Mouse (Mus musculus) embryonic facial prominence, embryonic 13.5 days (tissue): ENCODE data around the gene Sorbs2. TPM values are rescaled to one million over a fixed set of nuclear protein-coding genes. Genes with fewer than 3 reads are reported as not detected.

Experiments used
- ATAC-seq: fragments of 200-750 bp; cut with Nextera tagmentation; 2 replicates; pipeline ENCODE4 v1.8.0; 2017; ENCODE audit warnings: low read depth; ENCODE audit not compliant: insufficient number of reproducible peaks, insufficient read depth, low FRiP score, low TSS enrichment
- H3K27ac ChIP-seq: fragments of 300-500 bp; sonication (generic); 2 replicates; pipeline ENCODE4 v1.5.1; 2015; ENCODE audit warnings: moderate library complexity, mild to moderate bottlenecking, inconsistent platforms
- H3K27me3 ChIP-seq: fragments of 300-500 bp; sonication (generic); 2 replicates; pipeline ENCODE4 v1.6.1; 2015; ENCODE audit warnings: mild to moderate bottlenecking, inconsistent platforms
- H3K36me3 ChIP-seq: fragments of 300-500 bp; sonication (generic); 2 replicates; pipeline ENCODE4 v1.6.1; 2015; ENCODE audit warnings: mild to moderate bottlenecking, inconsistent platforms
- H3K4me1 ChIP-seq: fragments of 300-500 bp; sonication (generic); 2 replicates; pipeline ENCODE4 v1.6.1; 2015; ENCODE audit warnings: inconsistent platforms
- H3K4me2 ChIP-seq: fragments of 300-500 bp; sonication (generic); 2 replicates; pipeline ENCODE4 v1.6.1; 2015; ENCODE audit warnings: moderate library complexity, mild to moderate bottlenecking, inconsistent platforms
- H3K4me3 ChIP-seq: fragments of 300-500 bp; sonication (generic); 2 replicates; pipeline ENCODE4 v1.5.1; 2015; ENCODE audit warnings: mild to moderate bottlenecking, inconsistent platforms
- H3K9ac ChIP-seq: fragments of 300-500 bp; sonication (generic); 2 replicates; pipeline ENCODE4 v1.6.1; 2015; ENCODE audit warnings: mild to moderate bottlenecking, inconsistent platforms
- H3K9me3 ChIP-seq: fragments of 300-500 bp; sonication (generic); 2 replicates; pipeline ENCODE4 v1.6.1; 2016; ENCODE audit warnings: inconsistent platforms
- WGBS: fragments of 180-500 bp; shearing (Covaris S2); methylation state at CpG from one replicate; pipeline ENCODE4 v1.1.7; 2015; ENCODE audit warnings: mixed read lengths; 5-methylcytosine and 5-hydroxymethylcytosine counted together
- polyA plus RNA-seq: library from polyadenylated mRNA; unstranded; fragments of >200 nt; fragmentation: Nextera tagmentation; extraction: Ambion mirVana; gene quantifications from 2 replicates; pipeline ENCODE4 v1.2.1, GENCODE M21; 2015

The Sorbs2 gene
- polyA plus RNA-seq, 1 experiment from 2014 or later: 24.5 TPM

DNA sequence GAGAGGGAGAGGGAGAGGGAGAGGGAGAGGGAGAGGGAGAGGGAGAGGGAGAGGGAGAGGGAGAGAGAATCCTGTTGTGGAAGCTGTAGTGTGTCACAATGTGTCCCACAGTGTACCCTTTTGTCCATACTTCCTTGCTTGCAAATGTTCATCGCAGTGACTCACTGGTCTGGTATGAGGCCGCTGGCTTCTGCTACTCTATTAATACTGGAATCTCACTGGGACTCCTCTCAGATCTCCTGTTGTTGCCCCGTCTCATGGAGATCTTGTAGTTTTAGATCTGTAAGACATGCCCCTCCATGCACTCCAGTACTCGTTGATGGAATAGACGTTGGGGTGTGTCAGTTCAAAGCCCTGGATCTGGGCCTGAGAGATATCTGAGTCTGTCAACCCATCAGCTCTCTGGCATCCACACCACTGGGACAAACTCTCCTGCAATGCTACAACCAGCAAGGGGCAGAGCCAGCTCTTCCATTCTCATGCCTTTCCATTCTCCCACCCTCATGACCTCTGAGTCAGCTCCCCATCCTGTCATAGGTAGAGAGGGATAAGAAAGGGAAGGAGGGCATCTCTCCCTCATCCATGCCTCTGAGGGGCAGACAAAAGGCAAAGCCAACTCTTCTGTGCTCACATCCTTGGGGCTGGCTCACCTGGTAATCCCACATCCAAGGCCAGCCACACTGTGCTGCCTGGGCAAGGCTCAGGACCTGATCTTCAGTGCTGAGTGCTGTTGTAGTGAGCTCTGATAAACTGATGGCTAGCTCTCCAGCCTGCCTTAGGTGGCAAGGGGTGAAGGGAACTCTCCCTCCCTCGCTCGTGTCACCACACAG, 72.3 kb downstream of the Sorbs2 start:
- no peaks in the 10 kb centered on the region for H3K9me3 ChIP-seq
- H3K27ac ChIP-seq: no peak overlapping the region
- no peaks in the 10 kb centered on the region; the same call in 1 of the 2 replicates for H3K27me3 ChIP-seq
- no peaks in the 10 kb centered on the region for H3K4me1 ChIP-seq
- no peaks in the 10 kb centered on the region for H3K36me3 ChIP-seq
- no peak overlapping the region for H3K4me3 ChIP-seq
- WGBS: 82% methylated on average over 7 of the region's 7 CpGs
- no peak overlapping the region for H3K9ac ChIP-seq
- ATAC-seq: no peak
- no peak overlapping the region for H3K4me2 ChIP-seq

DNA sequence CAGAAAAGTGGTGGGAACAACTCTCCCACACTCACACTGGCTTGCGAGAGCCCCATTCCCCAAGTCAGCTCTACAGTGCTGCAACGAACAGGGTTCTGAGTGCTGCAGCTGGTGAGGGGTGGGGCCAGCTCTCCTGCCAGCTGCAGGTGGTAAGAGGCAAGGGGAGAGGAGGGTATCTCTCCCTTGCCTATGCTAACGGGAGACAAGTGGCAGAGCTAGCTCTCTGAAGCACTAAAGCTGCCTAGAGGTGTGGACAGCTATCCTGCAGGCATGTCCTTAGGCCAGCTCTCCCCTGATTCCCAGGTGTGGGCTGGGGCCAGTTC, 72.9 kb downstream of the Sorbs2 start:
- Histone ChIP-seq H3K4me2 (no peak overlapping the region), H3K27me3 (no peaks in the 10 kb centered on the region; the same call in 1 of the 2 replicates), H3K36me3 (no peaks in the 10 kb centered on the region), H3K27ac (no peak overlapping the region), H3K4me1 (no peaks in the 10 kb centered on the region), H3K9me3 (no peaks in the 10 kb centered on the region), H3K4me3 (no peak overlapping the region), H3K9ac (no peak overlapping the region)
- no peak for ATAC-seq
- WGBS: 51% methylated on average over 3 of the region's 3 CpGs

DNA sequence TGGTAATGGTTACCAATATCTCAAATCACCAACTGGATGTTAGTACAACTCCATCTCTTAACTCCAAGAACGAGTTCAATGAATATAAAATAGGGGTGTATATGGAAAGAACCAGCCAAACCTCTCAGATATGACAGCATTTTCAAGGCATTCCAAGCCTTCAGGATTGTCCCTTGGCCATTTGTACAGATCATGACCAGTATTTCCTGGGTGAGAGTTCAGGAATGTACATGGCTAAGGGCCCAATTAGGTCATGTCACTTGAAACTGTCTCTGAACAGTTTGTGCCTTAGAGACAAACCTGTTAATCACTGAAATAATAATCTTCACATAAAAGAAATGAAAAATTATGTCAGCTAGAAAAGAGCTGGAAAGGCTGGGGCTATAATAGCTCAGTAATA, 76.3 kb downstream of the Sorbs2 start:
- no peak overlapping the region for H3K9ac ChIP-seq
- WGBS: 90% methylated on average over 1 of the region's 1 CpGs
- no peaks in the 10 kb centered on the region; the same call in 1 of the 2 replicates for H3K27me3 ChIP-seq
- H3K4me3 ChIP-seq: no peak overlapping the region
- no peak overlapping the region for H3K27ac ChIP-seq
- no peak overlapping the region for H3K4me2 ChIP-seq
- no peaks in the 10 kb centered on the region for H3K36me3 ChIP-seq
- no peaks in the 10 kb centered on the region for H3K4me1 ChIP-seq
- no peaks in the 10 kb centered on the region for H3K9me3 ChIP-seq
- no peak for ATAC-seq

DNA sequence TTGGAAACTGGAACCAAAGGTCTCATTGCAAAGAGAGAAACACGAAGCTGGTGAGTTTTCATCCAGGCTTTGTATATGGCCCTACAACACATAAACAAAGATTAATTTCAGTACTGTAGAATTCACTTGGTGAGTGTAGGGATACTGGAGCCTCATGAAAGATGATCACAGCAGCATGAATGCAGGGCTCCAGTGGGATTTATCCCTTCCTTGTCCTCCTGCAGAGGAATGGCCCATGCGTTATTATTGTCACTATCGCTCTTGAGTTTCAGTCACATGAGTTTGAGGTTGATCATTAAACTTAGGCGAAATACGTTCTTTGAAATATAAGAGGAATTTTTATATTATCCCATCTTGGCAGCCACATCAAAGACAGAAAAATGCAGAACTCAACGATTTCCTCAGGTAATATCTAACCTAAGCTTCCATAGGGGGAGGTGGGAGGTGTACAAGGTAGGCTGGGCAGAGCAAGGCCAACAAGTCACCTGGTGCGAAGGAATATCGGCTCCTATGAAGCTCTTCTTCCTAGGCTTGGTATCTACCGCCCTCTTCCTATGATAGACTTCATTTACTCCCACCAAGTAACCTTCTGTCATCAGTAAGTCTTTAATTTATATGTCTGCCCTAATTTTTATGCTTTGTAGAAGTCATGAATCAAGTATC, 76.9 kb downstream of the Sorbs2 start:
- no peaks in the 10 kb centered on the region for H3K9me3 ChIP-seq
- H3K4me2 ChIP-seq: no peak overlapping the region
- no peak overlapping the region for H3K4me3 ChIP-seq
- no peak overlapping the region for H3K27ac ChIP-seq
- H3K36me3 ChIP-seq: no peaks in the 10 kb centered on the region
- ATAC-seq: no peak
- H3K27me3 ChIP-seq: no peaks in the 10 kb centered on the region; the same call in 1 of the 2 replicates
- WGBS: 84% methylated on average over 9 of the region's 9 CpGs
- no peak overlapping the region for H3K9ac ChIP-seq
- no peaks in the 10 kb centered on the region for H3K4me1 ChIP-seq

DNA sequence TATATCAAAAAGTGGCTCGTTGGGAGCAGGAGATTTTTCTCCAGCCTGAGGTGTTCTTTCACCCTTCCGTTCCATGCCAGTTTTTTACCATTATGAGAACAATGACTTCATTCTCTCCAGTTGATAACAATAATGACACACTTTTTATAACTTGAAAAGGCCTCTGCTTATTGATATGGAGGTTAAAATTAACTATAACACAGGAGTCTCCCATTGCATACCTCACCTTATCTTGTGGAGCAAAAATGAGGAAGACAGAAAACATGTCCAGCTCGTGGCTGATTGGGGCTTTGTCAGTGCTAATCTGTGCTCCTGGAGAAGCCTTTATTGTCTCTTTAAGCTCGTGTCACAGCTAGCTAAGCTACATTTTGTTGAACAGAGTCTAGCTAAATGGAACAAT, 77.6 kb downstream of the Sorbs2 start:
- H3K4me2 ChIP-seq: no peak overlapping the region
- no peaks in the 10 kb centered on the region for H3K9me3 ChIP-seq
- no peaks in the 10 kb centered on the region for H3K4me1 ChIP-seq
- WGBS: 58% methylated on average over 4 of the region's 4 CpGs
- no peak overlapping the region for H3K4me3 ChIP-seq
- no peaks in the 10 kb centered on the region; the same call in 1 of the 2 replicates for H3K27me3 ChIP-seq
- H3K36me3 ChIP-seq: no peaks in the 10 kb centered on the region
- H3K27ac ChIP-seq: no peak overlapping the region
- no peak overlapping the region for H3K9ac ChIP-seq
- no peak for ATAC-seq

DNA sequence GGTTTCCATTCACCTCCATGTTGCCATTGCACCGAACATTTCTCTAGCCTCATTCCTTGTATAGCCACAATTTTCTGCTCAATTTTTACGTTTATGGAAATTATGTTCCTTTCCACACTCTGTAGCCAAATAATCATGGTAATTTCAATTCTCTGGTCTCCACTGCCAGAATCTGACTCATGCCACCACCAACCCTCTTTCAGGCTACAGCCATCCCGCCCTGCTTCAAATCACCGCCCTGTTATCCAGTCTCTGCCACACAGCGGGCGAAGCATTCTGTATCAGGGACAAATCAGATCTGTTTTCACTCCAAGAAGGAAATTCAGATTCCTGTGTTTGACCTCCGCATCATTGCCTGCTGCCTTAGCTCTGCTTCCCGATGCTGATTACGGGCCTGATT, 79.4 kb downstream of the Sorbs2 start:
- Histone ChIP-seq H3K4me1 (no peaks in the 10 kb centered on the region), H3K36me3 (no peaks in the 10 kb centered on the region), H3K27ac (no peak overlapping the region), H3K4me3 (no peak overlapping the region), H3K9me3 (no peaks in the 10 kb centered on the region), H3K4me2 (no peak overlapping the region), H3K27me3 (no peaks in the 10 kb centered on the region), H3K9ac (no peak overlapping the region)
- ATAC-seq: no peak
- 79% methylated on average over 9 of the region's 9 CpGs for WGBS

DNA sequence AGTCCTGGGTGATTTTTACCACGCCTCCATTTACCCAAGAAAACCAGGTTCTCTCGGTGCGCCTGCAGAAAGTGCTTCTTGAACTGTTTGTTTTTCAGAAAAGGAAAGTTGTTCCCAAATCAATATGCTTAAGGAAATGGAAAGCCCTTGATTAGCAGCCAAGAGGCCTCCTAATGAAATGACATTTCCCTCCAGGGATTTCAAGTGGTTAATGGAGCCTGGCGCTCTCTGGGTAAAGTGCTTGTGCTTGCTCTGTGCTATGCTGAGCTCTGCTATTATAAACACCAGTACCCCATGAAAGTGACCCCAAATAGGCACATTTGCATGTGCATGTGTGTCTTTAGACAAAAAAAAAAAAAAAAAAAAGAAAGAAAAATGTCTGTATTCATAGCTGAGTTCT, 84.3 kb downstream of the Sorbs2 start:
- 74% methylated on average over 4 of the region's 4 CpGs for WGBS
- no peak overlapping the region for H3K4me3 ChIP-seq
- H3K27me3 ChIP-seq: no peaks in the 10 kb centered on the region
- no peaks in the 10 kb centered on the region for H3K36me3 ChIP-seq
- H3K9ac ChIP-seq: no peak overlapping the region
- no peaks in the 10 kb centered on the region for H3K9me3 ChIP-seq
- H3K4me2 ChIP-seq: no peak overlapping the region
- H3K4me1 ChIP-seq: no peaks in the 10 kb centered on the region
- no peak for ATAC-seq
- H3K27ac ChIP-seq: no peak overlapping the region

DNA sequence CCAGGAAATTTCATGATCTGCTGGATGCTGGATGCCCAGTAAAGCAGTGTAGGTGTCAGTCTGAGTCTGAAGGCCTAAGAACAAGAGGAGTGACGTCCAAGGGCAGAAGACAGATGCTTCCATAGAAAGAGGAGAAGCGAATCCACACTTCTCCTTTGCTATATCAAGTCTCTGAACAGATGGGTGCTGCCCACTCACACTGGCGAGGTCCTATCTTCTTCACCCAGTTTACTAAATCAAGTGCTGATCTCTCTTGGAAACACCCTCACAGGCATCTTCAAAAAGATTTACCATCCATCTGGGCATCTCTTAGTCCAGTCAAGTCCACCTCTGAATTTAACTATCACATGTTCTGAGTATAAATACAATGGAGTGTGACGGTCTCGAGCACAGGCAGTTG, 86.1 kb downstream of the Sorbs2 start:
- H3K4me2 ChIP-seq: no peak overlapping the region
- WGBS: 84% methylated on average over 5 of the region's 5 CpGs
- H3K36me3 ChIP-seq: no peaks in the 10 kb centered on the region
- no peak overlapping the region for H3K4me3 ChIP-seq
- H3K9ac ChIP-seq: no peak overlapping the region
- H3K9me3 ChIP-seq: no peaks in the 10 kb centered on the region
- H3K27ac ChIP-seq: no peak overlapping the region
- no peaks in the 10 kb centered on the region for H3K27me3 ChIP-seq
- no peak for ATAC-seq
- H3K4me1 ChIP-seq: no peaks in the 10 kb centered on the region

DNA sequence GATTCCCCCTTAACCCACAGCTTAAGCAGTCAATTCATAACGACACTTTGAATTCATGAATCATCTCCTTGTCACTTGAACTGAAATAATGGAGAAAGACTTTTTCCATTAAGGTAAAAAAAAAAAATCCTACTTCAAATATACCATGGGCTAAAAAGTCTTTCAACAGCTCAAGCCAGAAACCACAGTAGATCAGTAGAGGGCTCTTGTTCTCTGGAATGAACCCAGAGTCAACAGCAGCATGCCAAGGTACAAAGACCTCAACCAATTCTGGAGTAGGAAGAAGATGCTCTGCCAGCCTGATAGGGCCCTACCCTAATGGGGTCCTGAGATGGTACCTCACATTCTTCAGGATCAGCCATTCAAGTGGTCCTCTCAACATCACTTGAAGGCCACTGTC, 88.4 kb downstream of the Sorbs2 start:
- Histone ChIP-seq H3K27ac (no peak overlapping the region), H3K9ac (no peak overlapping the region), H3K27me3 (no peaks in the 10 kb centered on the region), H3K4me1 (0 out of 2 replicates have a peak, but pooled peaks cover 2% of the 10 kb centered on the region), H3K4me3 (no peak overlapping the region), H3K9me3 (no peaks in the 10 kb centered on the region), H3K36me3 (no peaks in the 10 kb centered on the region), H3K4me2 (no peak overlapping the region)
- 44% methylated on average over 1 of the region's 1 CpGs for WGBS
- no peak for ATAC-seq

DNA sequence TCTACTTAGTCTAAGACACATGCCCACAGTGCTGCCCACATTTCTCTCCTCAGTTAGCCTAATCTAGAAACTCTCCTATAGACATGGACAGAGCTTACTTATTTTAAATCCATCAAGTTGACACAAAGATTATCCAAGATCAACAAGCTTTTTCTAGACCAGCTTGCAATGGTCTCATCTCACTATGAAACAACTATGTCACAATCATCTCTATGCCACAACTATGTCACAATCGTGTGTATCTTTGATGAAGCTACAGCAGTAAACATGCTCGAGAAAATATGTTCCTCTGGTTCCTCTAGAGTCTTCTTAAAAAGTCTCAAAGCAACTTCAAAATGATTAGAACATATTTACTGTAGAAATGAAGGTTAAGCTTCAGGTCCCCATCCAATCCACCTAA, 89.0 kb downstream of the Sorbs2 start:
- H3K9ac ChIP-seq: no peak overlapping the region
- H3K4me2 ChIP-seq: no peak overlapping the region
- 88% methylated on average over 2 of the region's 2 CpGs for WGBS
- no peak for ATAC-seq
- H3K4me3 ChIP-seq: no peak overlapping the region
- 0 out of 2 replicates have a peak, but pooled peaks cover 6% of the 10 kb centered on the region for H3K4me1 ChIP-seq
- H3K9me3 ChIP-seq: no peaks in the 10 kb centered on the region
- H3K27me3 ChIP-seq: no peaks in the 10 kb centered on the region
- H3K36me3 ChIP-seq: no peaks in the 10 kb centered on the region
- H3K27ac ChIP-seq: no peak overlapping the region

DNA sequence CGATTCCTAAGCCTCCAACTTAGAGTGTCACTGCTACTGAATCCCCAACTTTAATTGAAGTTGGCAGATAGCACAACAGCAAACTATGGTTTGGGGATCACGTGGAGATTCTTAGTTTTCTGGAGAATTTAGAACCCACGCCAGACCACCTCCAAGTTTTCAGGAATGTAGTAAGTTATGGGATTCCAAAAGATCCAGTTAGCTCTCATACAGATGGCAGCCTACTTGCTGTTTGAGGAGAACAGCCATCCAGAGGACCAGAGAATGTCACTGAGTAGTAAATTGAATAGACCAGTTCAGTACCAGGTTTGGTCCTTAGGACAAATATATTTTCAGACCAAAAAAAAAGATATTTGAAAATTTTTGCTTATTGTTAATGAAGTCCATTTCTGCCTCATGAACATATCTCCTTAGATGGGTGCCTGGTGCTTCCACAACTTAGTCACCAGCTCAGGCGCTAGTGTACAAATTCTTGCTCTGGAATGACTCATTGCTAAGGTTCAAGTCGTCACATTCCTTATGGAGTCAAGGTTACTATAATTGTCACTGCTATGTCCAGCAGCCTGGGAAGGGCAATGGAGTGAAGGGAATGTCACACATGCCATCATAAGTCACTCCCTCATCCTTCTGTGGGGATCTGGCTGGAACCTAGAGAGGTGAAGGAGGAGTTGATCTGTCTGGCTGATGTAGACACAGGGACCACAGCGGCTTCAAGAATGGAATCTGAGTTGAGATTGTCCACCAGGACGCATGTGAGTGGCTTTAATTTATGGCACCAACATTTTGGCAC, 90.2 kb downstream of the Sorbs2 start:
- Histone ChIP-seq H3K4me2 (no peak overlapping the region), H3K36me3 (no peaks in the 10 kb centered on the region), H3K27ac (no peak overlapping the region), H3K9ac (no peak overlapping the region), H3K4me3 (no peak overlapping the region), H3K27me3 (no peaks in the 10 kb centered on the region), H3K4me1 (peaks cover 16% of the 10 kb centered on the region; the same call in 1 of the 2 replicates), H3K9me3 (no peaks in the 10 kb centered on the region)
- 82% methylated on average over 7 of the region's 7 CpGs for WGBS
- no peak for ATAC-seq
